Mouse (Mus musculus): ENCODE results near the gene Rnf7.
"Not testable (repeated sequence)": the region's sequence is repeated elsewhere in the genome, so short reads cannot be mapped to it uniquely, and the experiment has no call there.

Gene Rnf7

DNA sequence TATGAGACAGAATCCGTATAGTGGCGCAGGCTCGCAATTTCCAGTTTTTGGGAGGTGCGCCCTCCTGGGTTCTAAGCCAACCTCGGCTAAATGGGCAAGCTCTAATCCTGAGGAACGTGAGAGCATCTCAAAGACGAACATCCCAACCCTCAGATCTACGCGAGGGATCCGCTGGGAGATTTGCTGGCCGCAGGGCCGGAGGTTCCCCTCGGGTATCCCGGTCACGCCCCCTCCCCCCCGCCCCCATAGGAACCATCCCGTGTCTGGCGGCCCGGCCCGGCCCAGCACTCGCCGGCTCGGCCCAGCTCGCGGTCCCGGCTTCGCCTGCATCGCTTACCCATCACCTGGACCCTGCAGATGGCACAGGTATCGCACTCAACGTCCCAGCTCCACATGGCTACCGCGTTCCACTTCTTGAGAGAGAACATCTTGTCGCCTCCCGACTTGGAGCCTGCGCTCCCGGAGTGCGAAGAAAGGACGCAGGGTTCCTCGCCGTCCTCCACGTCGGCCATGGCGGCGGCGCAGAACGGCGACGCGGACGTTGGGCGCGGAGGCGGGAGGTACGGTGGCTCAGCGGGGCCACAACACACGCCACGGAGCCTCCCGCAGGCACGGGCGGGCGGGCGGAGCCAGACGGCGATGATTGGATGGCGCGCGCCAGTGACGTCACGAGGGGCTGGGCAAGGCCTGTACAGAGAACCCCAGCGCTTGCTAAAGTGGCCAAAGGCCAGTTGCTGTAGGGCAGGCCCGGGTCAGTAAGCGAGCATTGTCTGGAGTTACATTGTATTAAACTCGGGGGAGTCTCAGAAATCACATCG, at the start of gene Rnf7:
Rnf7 (minus strand) TSS at position 605 of the 818 bp plus-strand sequence.
- DNase-seq (ENCODE audit: low spot score in 2 of 2): peak; percentile 96 to 97

- no peak for DNase-seq (ENCODE audit: low spot score in 2 of 2)
These were observed 47.5 kb upstream of the Rnf7 start for GRCm38 (mm10) chr9:96526011-96526410.

DNA sequence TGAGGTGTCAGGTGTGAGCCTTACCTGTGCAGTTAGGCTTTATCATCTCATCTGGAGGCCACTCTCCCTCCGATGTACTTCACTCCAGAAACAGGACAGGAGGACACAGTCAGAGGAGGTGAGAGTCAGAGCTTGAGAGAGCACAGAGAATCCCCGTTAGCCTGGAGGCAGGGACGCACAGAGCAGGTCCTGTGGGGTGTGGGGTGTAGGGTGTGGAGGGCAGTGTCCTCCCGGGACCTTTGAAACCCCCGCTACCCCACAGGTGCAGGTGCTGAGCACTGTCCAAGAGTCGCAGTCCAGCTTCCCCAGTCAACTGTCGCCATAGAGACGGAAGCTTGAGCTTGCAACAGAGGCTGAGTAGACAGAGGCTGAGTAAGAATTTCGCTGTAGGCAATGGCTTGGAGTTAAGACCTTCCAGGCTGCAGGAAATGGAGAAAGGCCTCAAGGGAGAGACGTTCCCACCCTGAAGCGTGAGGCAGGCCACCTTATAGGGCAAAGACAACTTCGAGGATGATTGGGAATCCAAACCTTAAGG, 46.6 kb upstream of the Rnf7 start, which contains the start of gene Gm28729:
Gm28729 (minus strand) TSS at position 293 of the 535 bp plus-strand sequence.
- DNase-seq (ENCODE audit: low spot score in 2 of 2): no peak

- no peak for DNase-seq (ENCODE audit: low spot score in 2 of 2)
These were observed 44.7 kb upstream of the Rnf7 start for GRCm38 (mm10) chr9:96523148-96523547.

DNA sequence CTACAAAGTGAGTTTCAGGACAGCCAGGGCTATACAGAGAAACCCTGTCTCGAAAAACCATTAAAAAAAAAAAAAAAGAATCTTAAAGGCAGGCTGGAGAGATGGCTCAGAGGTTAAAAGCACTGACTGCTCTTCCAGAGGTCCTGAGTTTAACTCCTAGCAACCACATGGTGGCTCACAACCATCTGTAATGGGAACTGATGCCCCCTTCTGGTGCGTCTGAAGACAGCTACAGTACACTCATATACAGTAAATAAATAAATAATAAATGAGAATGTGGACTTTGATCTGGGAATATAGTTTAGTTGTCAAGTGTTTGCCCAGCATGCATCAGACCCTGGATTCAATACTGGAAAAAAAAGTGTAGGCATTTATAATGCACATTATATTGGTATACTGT, 43.1 kb upstream of the Rnf7 start:
- not testable (repeated sequence) for DNase-seq (ENCODE audit: low spot score in 2 of 2)

GRCm38 (mm10) chr9:96517429-96517828, 39.0 kb upstream of the Rnf7 start:
- DNase-seq (ENCODE audit: low spot score in 2 of 2): no peak

DNA sequence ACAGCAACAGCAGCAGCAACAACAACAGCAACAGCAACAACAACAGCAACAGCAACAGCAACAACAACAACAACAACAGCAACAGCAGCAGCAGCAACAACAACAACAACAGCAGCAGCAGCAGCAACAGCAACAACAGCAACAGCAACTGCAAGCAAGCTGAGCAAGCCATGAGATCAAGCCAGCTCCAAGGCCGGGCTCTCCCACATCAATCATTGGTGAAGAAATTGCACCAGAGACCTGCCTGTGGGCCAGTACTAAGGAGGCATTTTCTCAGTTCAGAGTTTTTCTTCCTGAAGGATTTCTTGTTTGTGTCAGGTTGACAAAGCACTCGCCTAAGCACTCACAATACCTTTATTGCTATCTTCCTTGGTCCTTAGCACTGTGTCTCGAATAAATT, 38.3 kb upstream of the Rnf7 start:
- no peak for DNase-seq (ENCODE audit: low spot score in 2 of 2)

GRCm38 (mm10) chr9:96515737-96516136, 37.3 kb upstream of the Rnf7 start:
- DNase-seq (ENCODE audit: low spot score in 2 of 2): no peak

GRCm38 (mm10) chr9:96514278-96514677, 35.8 kb upstream of the Rnf7 start:
- no peak for DNase-seq (ENCODE audit: low spot score in 2 of 2)

- no peak for DNase-seq (ENCODE audit: low spot score in 2 of 2)
These were observed 27.6 kb upstream of the Rnf7 start for GRCm38 (mm10) chr9:96506011-96506498.

- DNase-seq (ENCODE audit: low spot score in 2 of 2): no peak
These were observed 26.7 kb upstream of the Rnf7 start for GRCm38 (mm10) chr9:96505156-96505555.

GRCm38 (mm10) chr9:96504116-96504895, 25.8 kb upstream of the Rnf7 start:
- DNase-seq (ENCODE audit: low spot score in 2 of 2): no peak

- DNase-seq (ENCODE audit: low spot score in 2 of 2): no peak
These were observed 24.6 kb upstream of the Rnf7 start for GRCm38 (mm10) chr9:96502856-96503610.

- no peak for DNase-seq (ENCODE audit: low spot score in 2 of 2)
These were observed 22.7 kb upstream of the Rnf7 start for GRCm38 (mm10) chr9:96501217-96501616.

- DNase-seq (ENCODE audit: low spot score in 2 of 2): no peak
These were observed 14.7 kb upstream of the Rnf7 start for GRCm38 (mm10) chr9:96493212-96493611.

- DNase-seq (ENCODE audit: low spot score in 2 of 2): no peak
These were observed 13.3 kb upstream of the Rnf7 start for GRCm38 (mm10) chr9:96491810-96492209.

DNA sequence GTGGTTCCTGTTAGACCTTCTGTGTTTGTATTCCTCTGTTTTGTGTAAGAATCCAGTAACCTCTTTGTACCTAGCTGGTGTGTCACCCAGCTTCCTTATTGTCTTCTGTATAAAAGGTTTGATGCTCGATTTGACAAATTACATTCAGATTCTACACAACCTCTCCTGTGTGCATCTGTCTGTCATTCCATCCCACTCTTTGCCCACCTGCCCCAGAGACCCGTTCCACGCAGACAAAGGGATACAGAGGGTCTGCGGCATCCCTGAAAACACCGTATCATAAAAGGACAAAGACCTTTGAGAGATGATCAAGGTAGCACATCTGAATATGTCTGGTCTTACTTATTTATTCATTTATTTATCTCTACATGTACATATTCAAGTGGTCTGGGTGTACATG, 9.4 kb upstream of the Rnf7 start:
- DNase-seq (ENCODE audit: low spot score in 2 of 2): not testable (repeated sequence)

- no peak for DNase-seq (ENCODE audit: low spot score in 2 of 2)
These were observed 5.2 kb upstream of the Rnf7 start for GRCm38 (mm10) chr9:96483648-96484047.

DNA sequence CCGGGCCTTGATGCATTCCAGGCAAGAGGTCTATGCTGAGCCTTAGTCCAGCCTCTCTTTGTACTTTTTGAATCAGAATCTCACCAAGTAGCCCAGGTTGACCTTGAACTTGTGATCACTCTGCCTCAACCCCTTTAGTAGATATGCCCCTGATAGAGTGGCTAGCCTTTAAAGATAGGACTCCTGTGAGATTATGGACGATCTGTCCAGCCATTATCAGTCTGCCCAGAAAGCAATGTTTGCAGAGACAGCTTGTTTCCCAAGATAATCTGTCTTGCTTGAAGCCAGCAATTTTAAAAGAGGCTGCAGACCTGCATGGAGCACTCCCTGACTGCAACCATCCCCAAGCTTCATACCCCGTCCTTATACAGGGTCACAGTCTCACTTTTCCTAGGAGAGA, 4.6 kb upstream of the Rnf7 start:
- no peak for DNase-seq (ENCODE audit: low spot score in 2 of 2)

GRCm38 (mm10) chr9:96472356-96472755, 6.1 kb downstream of the Rnf7 start:
- no peak for DNase-seq (ENCODE audit: low spot score in 2 of 2)

GRCm38 (mm10) chr9:96471681-96472080, 6.8 kb downstream of the Rnf7 start:
- DNase-seq (ENCODE audit: low spot score in 2 of 2): not testable (repeated sequence)

All from urinary bladder, adult 18-20 months (tissue).